Mouse (Mus musculus) left cerebral cortex, postnatal 14 days (tissue): ENCODE results near the gene Gramd4. TPM values are rescaled to one million over a fixed set of nuclear protein-coding genes. Genes with fewer than 3 reads are reported as not detected.

ENCODE experiments used
- DNase-seq, 2 experiments: peaks; one replicate each; pipeline ENCODE4 v3.0.0; 2021 to 2022; ENCODE audit warnings: low spot score in 2 of 2, mixed read lengths in 1 of 2
- intact Hi-C: fragments of 180-260 bp; cut with DNase I; formaldehyde crosslinking; loops from one replicate; pipeline ENCODE4 v1.15.1; 2025
- long read RNA-seq, 2 experiments: library from polyadenylated mRNA; stranded (forward); transcript quantifications; one replicate each; pipeline ENCODE4 v2.0.0; 2021
- total RNA-seq, 2 experiments: library from RNA; stranded (reverse); gene quantifications; 2 replicates each; pipeline ENCODE4 v1.2.3; 2021

Gramd4 gene
- 10 to 100 TPM; 37.2 to 44.3 TPM for total RNA-seq
- long read RNA-seq, experiment 1, partial matches to known transcripts: 7 of 33 reads
- long read RNA-seq, experiment 1, other reads (novel, unspliced or antisense): 26 of 33 reads
- long read RNA-seq, experiment 2, partial matches to known transcripts: 4 of 24 reads
- long read RNA-seq, experiment 2, other reads (novel, unspliced or antisense): 20 of 24 reads

DNA sequence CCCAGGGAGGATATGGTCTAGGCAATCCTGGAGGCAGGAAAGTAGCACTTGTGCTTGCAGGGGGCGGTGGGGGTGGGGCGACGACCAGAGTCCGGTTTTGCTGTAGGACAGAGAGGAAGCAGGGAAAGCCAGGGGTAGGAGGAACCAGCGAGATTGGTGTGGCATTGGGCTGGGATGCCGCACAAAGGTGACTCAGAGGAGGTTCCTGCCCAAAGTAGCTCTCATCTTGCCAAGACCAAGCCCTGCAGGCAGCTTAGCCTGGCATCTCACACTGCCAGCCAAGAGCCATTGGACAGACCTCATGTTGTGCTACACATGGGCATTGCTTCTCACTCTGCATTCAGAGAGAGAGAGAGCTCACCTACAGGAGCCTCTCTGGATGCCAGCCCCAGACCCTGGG is at the start of gene Gramd4:
TSS of gene Gramd4 (plus strand) at position 283 of the 400 bp plus-strand sequence.
- DNase-seq: no peak
- intact Hi-C loops: no loop called here

DNA sequence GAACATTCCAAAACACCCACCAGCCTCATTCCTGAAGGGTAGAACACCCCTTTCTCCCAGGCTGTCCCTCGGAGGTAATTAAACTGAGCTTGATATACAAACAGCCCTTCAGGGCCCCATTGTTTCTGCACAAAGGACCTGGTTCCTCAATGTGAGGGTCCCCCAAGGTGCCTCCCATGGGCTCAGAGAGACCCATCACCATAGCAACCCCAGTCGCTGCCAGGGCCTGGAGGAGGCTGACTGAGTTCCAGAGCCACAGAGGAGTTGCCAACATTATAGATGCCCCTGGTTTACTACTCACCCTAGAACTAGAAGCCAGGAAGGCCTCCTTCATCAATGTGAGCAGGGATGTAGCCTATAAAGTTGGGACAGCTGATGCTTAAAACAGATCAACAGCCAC is 44.4 kb upstream of the Gramd4 start:
- intact Hi-C loops: loop anchor here (10.0 kb wide), 1 partner anchor 58 kb away; no protein-coding TSS in a partner anchor
- no peak for DNase-seq

DNA sequence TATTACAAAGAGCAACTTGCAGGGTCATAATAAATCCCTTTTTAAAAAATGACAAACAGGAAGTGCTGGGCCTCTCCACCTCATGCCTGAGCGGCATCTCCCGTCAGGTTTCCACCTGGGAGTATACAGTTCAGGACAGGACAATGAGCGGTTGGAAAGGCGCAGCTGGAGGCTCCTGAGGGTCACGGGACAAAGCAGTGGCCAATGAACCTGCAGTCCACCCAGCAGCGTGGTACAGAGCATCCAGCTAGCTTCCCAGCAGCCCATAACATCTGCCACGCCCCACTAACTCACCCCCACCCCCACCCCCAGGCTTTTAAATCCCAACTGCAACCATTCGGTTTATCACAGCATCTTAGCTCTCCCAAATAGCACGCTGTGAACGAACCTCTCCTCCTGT is 43.8 kb upstream of the Gramd4 start:
- DNase-seq: no peak
- intact Hi-C loops: loop anchor here (10.0 kb wide), 1 partner anchor 59 kb away; no protein-coding TSS in a partner anchor

DNA sequence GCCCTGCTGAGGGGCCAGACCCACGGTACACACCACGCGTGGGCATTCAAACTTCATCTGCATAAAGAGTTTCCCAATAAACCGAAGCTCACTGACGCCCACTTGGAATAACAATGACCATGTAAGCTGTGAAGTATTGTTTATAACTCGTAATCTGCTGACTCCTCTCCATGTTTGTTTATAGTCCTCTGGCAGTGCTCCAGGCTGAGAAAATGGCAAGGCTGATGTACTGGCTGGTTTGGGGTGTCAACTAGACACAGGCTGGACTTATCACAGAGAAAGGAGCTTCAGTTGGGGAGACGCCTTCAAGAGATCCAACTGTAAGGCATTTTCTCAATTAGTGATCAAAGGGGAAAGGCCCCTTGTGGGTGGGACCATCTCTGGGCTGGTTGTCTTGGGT is 42.5 kb upstream of the Gramd4 start:
- intact Hi-C loops: loop anchor here (10.0 kb wide), 1 partner anchor 60 kb away; no protein-coding TSS in a partner anchor
- DNase-seq: no peak

DNA sequence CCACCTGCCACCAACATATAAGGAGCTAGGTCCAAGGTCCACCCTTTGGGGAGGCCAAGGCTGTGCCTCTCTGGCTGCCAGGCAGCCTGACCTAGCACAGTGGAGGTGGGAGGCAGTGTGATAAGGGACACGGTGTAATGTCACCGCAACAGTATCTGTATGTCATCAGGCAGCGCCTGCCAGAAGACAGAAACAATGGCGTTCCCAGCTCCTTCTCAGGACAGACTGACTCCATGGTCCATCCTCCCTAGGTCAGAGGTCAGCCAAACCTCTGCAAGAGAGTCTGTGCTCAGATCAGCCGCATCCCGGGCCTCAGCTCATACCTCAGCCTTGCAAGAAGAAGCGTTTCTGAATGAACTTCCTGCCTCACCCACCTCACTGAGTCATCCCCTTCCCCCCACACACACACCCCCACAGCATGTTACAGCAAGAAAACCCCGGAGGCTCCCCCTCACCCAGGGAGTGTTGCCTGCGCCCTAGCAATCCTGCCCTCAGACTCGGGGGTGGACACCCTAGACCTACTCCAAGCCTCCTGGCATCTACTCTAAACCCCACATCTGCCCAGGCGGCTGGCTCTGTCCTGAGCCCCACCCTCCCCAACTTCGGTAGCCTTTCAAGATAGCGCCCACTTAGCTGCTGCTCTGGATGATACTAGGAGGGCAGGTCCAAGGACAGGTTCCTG is 41.5 kb upstream of the Gramd4 start:
- intact Hi-C loops: loop anchor here (10.0 kb wide), 1 partner anchor 61 kb away; no protein-coding TSS in a partner anchor
- DNase-seq: no peak

DNA sequence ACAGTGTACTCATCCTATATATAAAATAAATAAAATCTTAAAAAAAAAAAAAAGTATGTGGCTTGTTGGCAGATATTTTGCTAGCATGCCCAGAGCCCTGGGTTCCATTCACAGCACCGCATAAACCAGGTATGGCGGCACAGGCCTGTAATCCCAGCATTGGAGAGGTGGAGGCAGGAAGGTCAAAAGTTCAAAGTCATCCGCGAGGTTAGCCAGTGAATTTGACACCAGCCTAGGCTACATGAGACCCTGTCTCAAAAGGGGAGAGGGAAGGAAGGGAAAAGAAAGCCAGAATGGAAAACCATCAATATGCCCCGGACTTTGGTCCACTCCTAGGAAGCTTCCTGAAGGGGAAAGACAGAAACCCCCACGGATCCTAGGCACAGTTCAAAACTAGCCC is 40.2 kb upstream of the Gramd4 start:
- intact Hi-C loops: loop anchor here (10.0 kb wide), 1 partner anchor 63 kb away; no protein-coding TSS in a partner anchor
- DNase-seq: no peak

DNA sequence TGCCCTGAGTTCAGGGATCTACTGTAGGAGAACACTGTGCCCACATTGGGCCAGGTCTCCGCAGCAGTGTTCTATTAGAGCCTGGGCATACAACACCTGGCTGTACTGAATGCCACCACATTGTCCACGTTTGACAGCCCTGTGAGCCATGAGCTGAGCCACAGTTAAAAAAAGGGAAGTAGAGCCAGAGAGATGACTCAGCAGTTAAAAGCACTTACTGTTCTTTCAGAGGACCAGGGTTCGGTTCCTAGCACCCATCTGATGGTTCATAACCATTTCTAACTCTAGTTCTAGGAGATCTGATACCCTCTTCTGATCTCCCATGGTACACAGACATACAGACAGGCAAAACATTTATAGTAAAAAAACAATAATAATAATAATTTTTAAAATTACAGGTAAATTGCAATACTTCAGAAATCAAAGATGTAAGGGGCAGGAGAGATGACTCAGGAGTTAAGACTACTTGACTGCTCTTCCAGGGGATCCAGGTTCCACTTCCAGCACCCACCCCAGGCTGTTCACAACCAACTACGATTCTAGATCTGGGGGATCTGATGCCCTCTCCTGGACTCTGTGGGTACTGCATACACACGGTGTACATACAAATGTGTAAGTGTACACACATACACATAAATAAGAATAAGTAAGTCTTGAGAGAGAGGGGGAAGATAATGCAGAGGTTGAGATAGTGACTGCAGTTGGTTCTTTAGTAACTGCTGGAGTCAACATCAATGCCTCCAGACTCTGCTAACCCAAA is 38.6 kb upstream of the Gramd4 start:
- DNase-seq: no peak
- intact Hi-C loops: loop anchor here (10.0 kb wide), 1 partner anchor 64 kb away; no protein-coding TSS in a partner anchor

DNA sequence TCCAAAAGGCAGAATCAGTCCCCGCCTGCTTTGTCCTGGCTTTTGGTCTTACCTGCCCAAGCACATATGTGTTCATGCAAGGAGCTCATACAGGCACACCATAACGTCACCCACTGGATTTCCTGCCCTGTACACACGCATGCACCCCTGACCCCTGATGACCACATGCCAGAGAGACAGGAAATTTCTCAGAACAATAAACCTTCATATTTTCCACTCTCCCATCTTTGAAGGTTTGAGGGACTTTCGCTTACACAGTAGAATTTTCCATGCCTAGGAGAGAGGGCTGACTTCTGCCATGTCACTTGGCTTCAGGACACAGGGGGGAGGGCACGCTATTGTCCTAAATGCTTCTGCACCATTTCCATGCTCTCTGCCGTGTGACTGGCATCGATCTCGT is 37.5 kb upstream of the Gramd4 start:
- DNase-seq: no peak
- intact Hi-C loops: no loop called here

DNA sequence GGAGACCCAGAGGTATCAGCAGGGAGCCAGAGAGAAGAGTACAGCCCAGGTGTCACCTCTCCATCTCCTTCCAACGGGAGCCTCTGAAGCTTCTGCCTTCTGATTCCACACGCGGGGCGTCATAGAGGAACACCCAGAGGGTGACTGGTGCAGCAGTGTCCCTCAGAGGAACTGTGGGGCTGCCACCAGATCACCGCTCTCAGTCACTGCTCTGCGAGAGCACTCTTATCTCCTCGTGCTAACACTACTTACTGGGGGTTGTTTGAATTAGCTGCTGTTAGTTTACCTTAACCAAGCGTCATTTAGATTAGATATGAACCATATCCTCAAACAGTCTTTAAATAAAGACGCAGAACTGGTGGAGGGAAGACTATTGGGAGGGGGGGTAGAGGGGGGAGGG is 36.2 kb upstream of the Gramd4 start:
- intact Hi-C loops: no loop called here
- no peak for DNase-seq

DNA sequence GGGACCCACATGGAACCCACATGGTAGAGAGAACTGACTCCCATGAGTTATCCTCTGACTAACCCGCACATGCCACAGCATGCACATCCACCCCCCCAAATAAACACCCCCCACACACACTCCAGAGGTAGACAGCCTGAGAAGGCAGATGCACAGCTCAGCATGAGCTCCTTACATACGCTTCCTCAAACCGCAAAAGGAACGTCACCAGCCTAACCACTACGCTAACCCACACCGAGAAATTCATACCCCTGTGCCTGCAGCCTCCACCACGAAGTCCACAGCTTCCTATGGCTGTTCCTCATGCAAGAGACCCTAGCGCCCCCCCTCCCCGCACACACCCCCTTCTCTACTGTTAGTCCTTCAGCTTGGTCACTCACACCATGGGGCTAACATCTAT is 35.5 kb upstream of the Gramd4 start:
- DNase-seq: no peak
- intact Hi-C loops: no loop called here

DNA sequence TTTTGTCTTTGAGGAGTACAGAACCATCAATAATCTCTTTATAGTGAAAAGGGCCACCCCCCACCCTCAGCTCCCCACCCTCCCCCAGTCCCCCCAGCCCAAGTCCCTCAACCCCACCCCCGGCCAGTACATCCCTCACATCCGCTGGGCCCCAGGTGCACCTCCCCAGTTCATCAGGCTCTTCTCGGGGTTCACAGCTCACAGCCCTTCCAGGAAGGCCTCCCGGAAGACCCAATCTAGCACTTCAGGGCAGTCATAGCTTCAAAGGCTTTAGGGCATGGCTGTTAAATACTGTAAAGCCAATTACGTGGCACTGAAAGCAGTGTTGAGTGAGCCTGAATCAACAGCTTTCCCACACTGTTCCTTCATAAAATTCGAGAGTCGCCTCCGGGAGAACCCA is 29.6 kb upstream of the Gramd4 start:
- intact Hi-C loops: no loop called here

DNA sequence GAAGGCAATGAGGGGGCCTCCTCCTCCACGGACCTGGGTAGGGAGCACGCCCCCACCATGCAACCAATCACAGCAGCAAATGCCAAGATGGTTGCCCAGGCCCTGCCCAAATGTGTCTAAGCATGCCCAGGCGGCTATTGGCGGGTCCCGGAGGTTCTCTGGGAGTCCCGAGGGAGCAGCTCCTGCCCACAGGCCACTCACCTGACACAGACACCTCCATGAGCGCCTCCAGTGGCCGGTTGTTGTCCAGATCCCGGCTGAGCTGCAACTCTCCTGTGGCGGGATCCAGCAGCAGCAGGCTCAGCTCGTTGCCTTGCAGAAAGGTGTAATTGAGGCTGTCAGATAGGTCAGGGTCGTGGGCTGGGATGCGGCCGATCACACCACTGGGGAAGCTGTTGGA is 27.5 kb upstream of the Gramd4 start:
- no peak for DNase-seq
- intact Hi-C loops: no loop called here

More for the DNA sequence above, 29.6 kb upstream of the Gramd4 start:
- DNase-seq: no peak

DNA sequence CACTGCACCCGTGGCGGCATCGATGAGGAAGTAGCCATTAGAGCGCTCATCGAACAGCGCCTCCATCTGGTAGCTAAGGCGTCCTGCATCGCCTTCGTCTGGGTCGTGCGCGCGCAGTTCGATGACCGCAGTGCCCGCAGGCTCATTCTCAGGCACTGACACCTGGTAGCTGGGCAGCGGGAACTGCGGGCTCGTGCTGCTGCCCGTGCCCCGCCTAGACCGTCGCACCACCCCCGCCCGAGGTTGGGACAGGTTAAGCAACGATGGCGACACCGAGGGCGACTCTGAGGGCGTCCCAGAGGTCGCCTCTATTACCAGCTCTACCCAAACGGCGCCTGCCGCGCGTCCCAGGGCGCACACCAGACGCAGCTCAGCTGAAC is 24.7 kb upstream of the Gramd4 start:
- DNase-seq: no peak
- intact Hi-C loops: no loop called here

DNA sequence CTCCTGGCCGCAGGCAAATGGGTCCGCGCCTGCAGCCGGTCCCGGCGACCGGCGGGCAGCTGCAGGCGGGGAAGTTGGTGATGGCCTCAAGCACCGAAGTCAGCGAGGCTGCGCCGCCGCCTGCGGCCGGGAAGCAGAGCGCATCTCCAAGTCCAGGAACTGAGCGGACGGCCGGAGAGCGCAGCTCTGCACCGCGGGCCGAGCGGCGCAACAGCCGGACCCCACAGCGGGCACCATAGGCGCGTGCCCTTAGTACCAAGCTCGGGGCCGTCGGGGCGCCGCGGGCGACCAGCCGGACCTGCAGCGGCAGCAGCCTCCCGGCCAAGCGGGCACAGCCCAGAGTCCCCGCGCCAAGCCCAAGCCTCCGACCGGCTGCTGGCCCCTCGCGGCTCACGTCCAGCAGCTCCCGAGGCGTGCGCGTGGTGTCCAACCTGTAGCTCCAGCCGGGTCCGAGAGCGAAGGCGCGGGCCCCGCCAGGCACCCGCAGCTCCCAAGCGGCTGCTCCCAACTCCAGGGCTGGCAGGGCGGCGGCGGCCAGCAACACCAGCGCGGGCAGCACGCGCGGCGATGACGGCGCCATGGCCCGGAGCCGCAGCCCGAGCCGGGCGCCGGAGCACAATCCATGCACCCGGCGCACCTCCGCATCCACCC is 24.2 kb upstream of the Gramd4 start, which contains the start of gene Celsr1:
TSS of gene Celsr1 (minus strand) at position 587 of the 651 bp plus-strand sequence.
- intact Hi-C loops: no loop called here
- DNase-seq: no peak

DNA sequence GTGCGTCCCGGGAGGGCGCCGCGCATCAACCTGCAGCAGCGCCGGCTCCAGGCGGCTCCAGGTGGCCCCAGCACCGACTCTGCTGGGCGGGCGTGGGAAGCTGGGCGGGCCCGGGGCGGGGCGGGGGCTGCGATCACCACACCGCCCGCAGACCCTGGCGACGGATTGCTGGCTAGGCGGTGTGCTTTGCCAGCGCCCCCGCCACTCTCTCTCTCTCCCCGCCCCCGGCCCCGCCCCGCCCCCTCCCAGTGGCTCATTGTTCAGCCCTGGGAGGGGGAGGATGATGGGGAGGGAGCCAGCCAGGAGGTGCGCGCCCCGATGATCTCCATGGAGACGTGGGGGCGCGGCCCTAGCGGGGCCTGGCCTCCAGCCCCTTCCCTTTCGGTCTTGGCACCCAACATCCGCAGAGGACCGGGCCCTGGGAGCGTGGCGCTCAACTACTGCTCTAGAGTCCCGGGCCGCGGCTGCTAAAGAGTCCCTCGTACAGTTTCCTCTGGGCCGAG is 23.4 kb upstream of the Gramd4 start:
- intact Hi-C loops: no loop called here
- no peak for DNase-seq

DNA sequence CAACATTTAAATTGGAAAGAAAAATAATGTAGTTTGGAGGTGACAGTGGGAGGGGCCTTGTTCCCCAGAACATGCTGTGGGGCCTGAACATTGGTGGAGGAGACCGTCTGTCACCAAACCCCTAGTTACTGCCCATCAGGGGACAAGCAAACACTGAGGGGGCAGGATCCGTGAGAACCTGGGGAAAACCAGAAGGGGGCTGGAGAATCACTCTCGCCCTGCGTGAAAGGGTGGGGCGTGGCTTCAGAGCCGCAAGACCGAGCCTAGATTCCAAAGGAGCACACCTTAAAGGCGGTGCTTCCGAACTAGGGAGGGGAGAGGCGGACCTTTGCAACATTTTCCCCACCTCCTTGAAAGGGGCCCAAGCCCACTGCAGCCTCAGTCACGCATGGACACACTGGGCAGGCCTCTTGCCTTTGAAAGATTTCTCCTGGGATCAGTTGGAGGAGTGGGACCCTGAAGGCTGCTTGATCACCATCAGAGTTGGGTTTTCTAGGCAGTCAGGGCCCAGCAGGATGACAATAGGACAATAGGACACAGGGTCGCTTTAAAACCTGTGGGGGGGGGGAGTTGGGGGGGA is 22.6 kb upstream of the Gramd4 start:
- intact Hi-C loops: loop anchor here (5.0 kb wide), 2 partner anchors 123 to 318 kb away; no protein-coding TSS in a partner anchor
- no peak for DNase-seq

DNA sequence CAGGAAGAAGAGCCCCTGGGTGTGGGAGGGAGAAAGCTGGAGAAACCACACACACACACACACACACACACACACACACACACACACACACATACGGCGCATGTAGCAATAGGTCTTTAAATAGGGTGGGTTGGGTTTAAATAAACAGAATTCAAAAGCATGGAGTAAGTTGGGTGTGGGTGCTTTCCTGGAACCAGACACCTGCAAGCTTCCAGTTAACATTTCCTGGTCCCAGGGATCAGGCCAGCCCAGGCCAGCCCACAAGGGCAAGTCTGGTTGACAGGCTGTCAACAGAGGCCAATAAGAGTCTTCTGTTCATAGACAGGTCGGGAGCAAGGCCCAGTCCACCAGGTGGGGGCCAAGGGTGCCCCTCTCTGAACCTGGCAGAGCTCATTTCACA is 21.6 kb upstream of the Gramd4 start:
- intact Hi-C loops: loop anchor here (5.0 kb wide), 2 partner anchors 124 to 319 kb away; no protein-coding TSS in a partner anchor
- DNase-seq: no peak

DNA sequence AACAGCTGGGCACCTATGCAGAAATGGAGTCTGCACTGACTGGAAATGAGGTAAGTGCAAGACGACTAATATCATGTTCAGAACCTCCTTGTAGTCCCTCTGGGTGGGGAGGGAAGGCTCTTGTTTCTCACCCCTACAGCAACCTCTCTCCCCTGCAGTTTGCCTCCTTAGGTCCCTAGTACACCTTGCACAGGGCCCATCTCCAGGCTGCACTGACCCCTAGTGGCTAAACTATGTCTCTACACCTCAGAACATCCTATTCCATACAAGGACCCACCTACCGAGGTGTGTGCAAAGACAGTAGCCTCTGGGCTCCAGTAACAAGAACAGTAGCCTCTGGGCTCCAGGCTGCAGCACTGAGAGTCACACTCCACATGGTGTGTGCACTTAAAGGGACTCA is 18.7 kb upstream of the Gramd4 start:
- peak in 1 of 2 experiments; percentile 67 for DNase-seq

DNA sequence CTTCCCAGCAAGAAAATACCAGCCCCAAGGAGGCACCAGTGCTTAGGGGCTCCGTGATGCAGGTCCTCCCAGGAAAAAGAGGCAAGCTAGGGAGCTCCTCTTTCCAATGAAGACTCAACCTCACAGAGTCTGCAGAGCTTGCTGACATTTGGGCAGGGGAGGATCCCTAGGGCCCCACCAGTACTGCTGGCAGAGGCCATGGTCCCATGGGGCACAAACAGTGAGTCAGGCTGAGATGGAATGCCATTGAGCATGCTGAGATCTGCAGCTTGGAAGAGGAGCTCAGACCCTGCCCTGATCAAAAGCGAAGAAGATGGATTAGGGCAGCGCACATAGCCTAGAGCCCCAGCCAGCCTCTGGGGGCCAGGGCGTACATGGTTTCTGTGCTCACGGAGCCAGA is 16.1 kb upstream of the Gramd4 start:
- no peak for DNase-seq
- intact Hi-C loops: no loop called here

More for the DNA sequence above, 18.7 kb upstream of the Gramd4 start:
- intact Hi-C loops: loop anchor here (1.0 to 5.0 kb wide), 3 partner anchors 127 to 322 kb away; no protein-coding TSS in a partner anchor
